Mouse (Mus musculus): Measurements from ENCODE around the gene Daam1. TPM values are rescaled to one million over a fixed set of nuclear protein-coding genes. Genes with fewer than 3 reads are reported as not detected.

The Daam1 gene
- polyA plus RNA-seq, 2 experiments: 10.5 to 13.3 TPM

DNA sequence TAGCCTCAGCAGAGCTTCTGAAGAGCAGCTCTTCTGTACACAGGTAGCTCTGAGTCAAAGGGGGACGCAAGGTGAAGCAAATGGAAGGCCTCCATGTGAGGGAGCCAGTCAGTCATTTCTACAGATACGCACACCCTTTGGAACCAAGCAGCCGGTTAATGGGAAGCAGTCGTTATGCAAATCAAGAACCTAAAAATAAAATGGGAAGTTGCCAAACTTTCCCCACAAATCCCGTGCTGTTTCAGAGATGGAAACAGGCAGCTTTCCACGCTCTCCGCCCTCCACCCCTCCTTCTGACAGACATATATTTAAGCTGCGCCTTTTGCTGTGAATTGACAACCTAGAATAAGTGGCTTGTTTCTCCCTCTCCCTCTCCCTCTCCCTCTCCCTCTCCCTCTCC, 150.4 kb downstream of the Daam1 start:
- H3K4me1 ChIP-seq (replicated peaks; ENCODE audit: control insufficient read depth in 2 of 2, insufficient read depth in 2 of 2, low read length in 1 of 2): peaks cover 12 to 21% of the 10 kb centered on the region in 2 experiments
- no peak for TF ChIP-seq EP300 (IDR thresholded peaks at IDR 0.05; ENCODE audit: low read depth)
- no peak for TF ChIP-seq CTCF (IDR thresholded peaks at IDR 0.05; ENCODE audit: low read depth)
- no peak overlapping the region for H3K9ac ChIP-seq (replicated peaks)
- H3K36me3 ChIP-seq (replicated peaks; ENCODE audit: control insufficient read depth, insufficient read depth, low read depth): peaks cover 51% of the 10 kb centered on the region
- DNase-seq (ENCODE audit: low read depth in 3 of 3, low spot score in 3 of 3) (no peak), ATAC-seq (ENCODE audit: insufficient read depth) (no peak)
- H3K9me3 ChIP-seq (ENCODE audit: control insufficient read depth, low read length): no peaks in the 10 kb centered on the region
- H3K4me2 ChIP-seq (ENCODE audit: low read depth): no peak overlapping the region
- no peak overlapping the region for H3K27ac ChIP-seq
- WGBS (ENCODE audit: insufficient replicate concordance): 72% methylated on average over 8 of the region's 8 CpGs
- no peak overlapping the region for H3K4me3 ChIP-seq (ENCODE audit: insufficient read depth in 1 of 2, low read depth in 2 of 2, low read length in 2 of 2)
- no peaks in the 10 kb centered on the region for H3K27me3 ChIP-seq (ENCODE audit: control insufficient read depth, insufficient read depth, low read length)

GRCm38 (mm10) chr12:71981791-71982190, 150.9 kb downstream of the Daam1 start:
- no peak for ATAC-seq (ENCODE audit: insufficient read depth)
- no peak for TF ChIP-seq CTCF (IDR thresholded peaks at IDR 0.05; ENCODE audit: low read depth)
- no peak for TF ChIP-seq EP300 (IDR thresholded peaks at IDR 0.05; ENCODE audit: low read depth)
- Histone ChIP-seq H3K27me3 (ENCODE audit: control insufficient read depth, insufficient read depth, low read length) (no peaks in the 10 kb centered on the region), H3K4me1 (replicated peaks; ENCODE audit: control insufficient read depth in 2 of 2, insufficient read depth in 2 of 2, low read length in 1 of 2) (peaks cover 12 to 21% of the 10 kb centered on the region in 2 experiments), H3K9ac (replicated peaks) (no peak overlapping the region), H3K36me3 (replicated peaks; ENCODE audit: control insufficient read depth, insufficient read depth, low read depth) (peaks cover 53% of the 10 kb centered on the region), H3K4me3 (ENCODE audit: insufficient read depth in 1 of 2, low read depth in 2 of 2, low read length in 2 of 2) (no peak overlapping the region), H3K27ac (no peak overlapping the region), H3K9me3 (ENCODE audit: control insufficient read depth, low read length) (no peaks in the 10 kb centered on the region), H3K4me2 (ENCODE audit: low read depth) (no peak overlapping the region)
- 77% methylated on average over 5 of the region's 5 CpGs for WGBS (ENCODE audit: insufficient replicate concordance)
- no peak for DNase-seq (ENCODE audit: low read depth in 3 of 3, low spot score in 3 of 3)

- DNase-seq (ENCODE audit: low read depth in 3 of 3, low spot score in 3 of 3) (no peak), ATAC-seq (ENCODE audit: insufficient read depth) (no peak)
- peaks cover 47% of the 10 kb centered on the region for H3K36me3 ChIP-seq (replicated peaks; ENCODE audit: control insufficient read depth, insufficient read depth, low read depth)
- peaks cover 12 to 17% of the 10 kb centered on the region in 2 experiments for H3K4me1 ChIP-seq (replicated peaks; ENCODE audit: control insufficient read depth in 2 of 2, insufficient read depth in 2 of 2, low read length in 1 of 2)
- no peak overlapping the region for H3K27ac ChIP-seq
- H3K27me3 ChIP-seq (ENCODE audit: control insufficient read depth, insufficient read depth, low read length): no peaks in the 10 kb centered on the region
- H3K4me3 ChIP-seq (ENCODE audit: insufficient read depth in 1 of 2, low read depth in 2 of 2, low read length in 2 of 2): no peak overlapping the region
- WGBS (ENCODE audit: insufficient replicate concordance): 76% methylated on average over 10 of the region's 10 CpGs
- no peaks in the 10 kb centered on the region for H3K9me3 ChIP-seq (ENCODE audit: control insufficient read depth, low read length)
- no peak overlapping the region for H3K9ac ChIP-seq (replicated peaks)
- no peak for TF ChIP-seq CTCF (IDR thresholded peaks at IDR 0.05; ENCODE audit: low read depth)
- TF ChIP-seq EP300 (IDR thresholded peaks at IDR 0.05; ENCODE audit: low read depth): no peak
- H3K4me2 ChIP-seq (ENCODE audit: low read depth): no peak overlapping the region
Observed at GRCm38 (mm10) chr12:71983102-71983715, 152.3 kb downstream of the Daam1 start.

- Histone ChIP-seq H3K4me2 (ENCODE audit: low read depth) (no peak overlapping the region), H3K4me3 (ENCODE audit: insufficient read depth in 1 of 2, low read depth in 2 of 2, low read length in 2 of 2) (no peak overlapping the region), H3K4me1 (replicated peaks; ENCODE audit: control insufficient read depth in 2 of 2, insufficient read depth in 2 of 2, low read length in 1 of 2) (no peaks in the 10 kb centered on the region), H3K27ac (no peak overlapping the region), H3K9me3 (ENCODE audit: control insufficient read depth, low read length) (no peaks in the 10 kb centered on the region), H3K9ac (replicated peaks) (no peak overlapping the region), H3K36me3 (replicated peaks; ENCODE audit: control insufficient read depth, insufficient read depth, low read depth) (peaks cover 65% of the 10 kb centered on the region), H3K27me3 (ENCODE audit: control insufficient read depth, insufficient read depth, low read length) (no peaks in the 10 kb centered on the region)
- no peak for TF ChIP-seq CTCF (IDR thresholded peaks at IDR 0.05; ENCODE audit: low read depth)
- 82% methylated on average over 2 of the region's 2 CpGs for WGBS (ENCODE audit: insufficient replicate concordance)
- DNase-seq (ENCODE audit: low read depth in 3 of 3, low spot score in 3 of 3): no peak
- no peak for ATAC-seq (ENCODE audit: insufficient read depth)
Observed at GRCm38 (mm10) chr12:71987161-71987560, 156.3 kb downstream of the Daam1 start.

GRCm38 (mm10) chr12:71987885-71988284, 157.0 kb downstream of the Daam1 start:
- Histone ChIP-seq H3K4me2 (ENCODE audit: low read depth) (no peak overlapping the region), H3K9ac (replicated peaks) (no peak overlapping the region), H3K4me1 (replicated peaks; ENCODE audit: control insufficient read depth in 2 of 2, insufficient read depth in 2 of 2, low read length in 1 of 2) (0 out of 4 replicates have a peak, but pooled peaks cover 0 to 2% of the 10 kb centered on the region in 2 experiments), H3K36me3 (replicated peaks; ENCODE audit: control insufficient read depth, insufficient read depth, low read depth) (peaks cover 65% of the 10 kb centered on the region), H3K9me3 (ENCODE audit: control insufficient read depth, low read length) (no peaks in the 10 kb centered on the region), H3K27me3 (ENCODE audit: control insufficient read depth, insufficient read depth, low read length) (no peaks in the 10 kb centered on the region), H3K4me3 (ENCODE audit: insufficient read depth in 1 of 2, low read depth in 2 of 2, low read length in 2 of 2) (no peak overlapping the region), H3K27ac (no peak overlapping the region)
- TF ChIP-seq EP300 (IDR thresholded peaks at IDR 0.05; ENCODE audit: low read depth) (no peak), CTCF (IDR thresholded peaks at IDR 0.05; ENCODE audit: low read depth) (0 out of 2 replicates have a peak, but pooled peaks have one; percentile 19)
- WGBS (ENCODE audit: insufficient replicate concordance): 89% methylated on average over 4 of the region's 4 CpGs
- ATAC-seq (ENCODE audit: insufficient read depth) (no peak), DNase-seq (ENCODE audit: low read depth in 3 of 3, low spot score in 3 of 3) (no peak)

All from liver, embryonic 14.5 days (tissue).